Mouse (Mus musculus): Measurements from ENCODE around the gene Gzmd. TPM values are rescaled to one million over a fixed set of nuclear protein-coding genes. Genes with fewer than 3 reads are reported as not detected.
"Not testable (repeated sequence)": the region's sequence is repeated elsewhere in the genome, so short reads cannot be mapped to it uniquely, and the experiment has no call there.

Gzmd gene
- not detected in 2 replicates for polyA plus RNA-seq (2014; fragmentation: Nextera tagmentation; extraction: Ambion mirVana)

DNA sequence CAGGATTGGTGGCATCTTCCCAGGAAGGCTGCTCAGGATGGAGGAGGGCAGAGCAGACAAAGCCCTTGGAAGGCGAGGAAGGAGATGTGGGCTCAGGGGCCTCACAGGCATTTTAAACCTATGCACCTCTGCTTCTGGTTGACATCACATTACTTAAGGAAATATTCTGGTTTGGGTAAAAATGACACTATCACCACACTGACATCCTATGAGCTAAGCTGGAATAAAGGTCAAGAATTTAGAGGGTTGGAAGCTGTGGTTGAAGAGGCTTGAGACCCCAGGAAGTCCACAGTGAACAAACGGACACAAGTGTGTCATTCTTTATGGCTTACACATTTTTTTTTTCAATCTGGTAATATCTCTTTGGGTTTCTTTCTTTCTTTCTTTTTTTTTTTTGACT lies at the start of gene Gzmd:
Gzmd (minus strand) TSS at position 101 of the 400 bp plus-strand sequence.
- H3K4me1 ChIP-seq (ENCODE audit: control insufficient read depth, insufficient read depth, low read length); H3K27me3 ChIP-seq (ENCODE audit: control insufficient read depth, insufficient read depth, low read length); H3K27ac ChIP-seq (ENCODE audit: low read depth, low read length); H3K4me3 ChIP-seq (ENCODE audit: low read length); H3K9me3 ChIP-seq (ENCODE audit: control insufficient read depth, low read length); H3K4me2 ChIP-seq (replicated peaks; ENCODE audit: low read depth, low read length); H3K9ac ChIP-seq (ENCODE audit: low read depth, low read length); H3K36me3 ChIP-seq (ENCODE audit: control insufficient read depth, insufficient read depth, low read length); ATAC-seq (ENCODE audit: low FRiP score, low TSS enrichment): not testable (repeated sequence)
- WGBS = 87% methylated on average over 2 of the region's 2 CpGs

DNA sequence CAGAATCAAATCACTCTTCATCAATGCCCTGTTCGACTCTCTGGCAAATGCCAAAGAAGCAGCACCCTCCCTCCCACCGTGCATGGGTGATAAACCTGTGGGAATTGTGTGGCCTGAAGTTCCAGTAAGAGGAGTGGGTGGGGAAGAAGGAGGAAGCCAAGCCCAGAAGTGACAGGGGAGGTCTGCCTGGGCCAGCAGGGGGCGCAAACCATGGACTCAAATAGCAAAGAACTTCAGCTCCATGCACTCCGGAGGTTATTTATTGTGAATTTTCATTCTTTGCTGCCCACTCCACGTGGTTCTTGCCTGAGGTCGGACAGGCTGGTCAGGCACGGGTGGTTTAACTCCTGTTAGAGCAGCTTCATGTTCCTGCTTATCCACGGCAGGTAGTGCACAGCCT lies 45.2 kb upstream of the Gzmd start:
- H3K4me2 ChIP-seq (replicated peaks; ENCODE audit: low read depth, low read length); H3K4me1 ChIP-seq (ENCODE audit: control insufficient read depth, insufficient read depth, low read length); H3K9ac ChIP-seq (ENCODE audit: low read depth, low read length); H3K36me3 ChIP-seq (ENCODE audit: control insufficient read depth, insufficient read depth, low read length); H3K27ac ChIP-seq (ENCODE audit: low read depth, low read length); H3K27me3 ChIP-seq (ENCODE audit: control insufficient read depth, insufficient read depth, low read length); H3K9me3 ChIP-seq (ENCODE audit: control insufficient read depth, low read length); ATAC-seq (ENCODE audit: low FRiP score, low TSS enrichment); H3K4me3 ChIP-seq (ENCODE audit: low read length): not testable (repeated sequence)
- WGBS = 24% methylated on average over 8 of the region's 8 CpGs

- WGBS = 88% methylated on average over 5 of the region's 5 CpGs
- H3K4me1 ChIP-seq (ENCODE audit: control insufficient read depth, insufficient read depth, low read length) = no peaks in the 10 kb centered on the region
- ATAC-seq (ENCODE audit: low FRiP score, low TSS enrichment) = no peak
- H3K9me3 ChIP-seq (ENCODE audit: control insufficient read depth, low read length) = no peaks in the 10 kb centered on the region
- H3K4me2 ChIP-seq (replicated peaks; ENCODE audit: low read depth, low read length) = no peak within 1 kb of the TSS
- H3K9ac ChIP-seq (ENCODE audit: low read depth, low read length) = no peak within 1 kb of the TSS
- no peaks in the 10 kb centered on the region for H3K36me3 ChIP-seq (ENCODE audit: control insufficient read depth, insufficient read depth, low read length)
- H3K27me3 ChIP-seq (ENCODE audit: control insufficient read depth, insufficient read depth, low read length) = no peaks in the 10 kb centered on the region
- no peak within 1 kb of the TSS for H3K4me3 ChIP-seq (ENCODE audit: low read length)
- no peak within 1 kb of the TSS for H3K27ac ChIP-seq (ENCODE audit: low read depth, low read length)
Measured at GRCm38 (mm10) chr14:56174499-56174898, 42.1 kb upstream of the Gzmd start, which contains the start of gene Gzmn. Gene Gzmn (minus strand): TSS chr14:56174599.

GRCm38 (mm10) chr14:56173396-56173795 lies 41.0 kb upstream of the Gzmd start:
- 94% methylated on average over 6 of the region's 6 CpGs for WGBS
- H3K9me3 ChIP-seq (ENCODE audit: control insufficient read depth, low read length) = no peaks in the 10 kb centered on the region
- H3K4me2 ChIP-seq (replicated peaks; ENCODE audit: low read depth, low read length) = no peak overlapping the region
- no peak overlapping the region for H3K9ac ChIP-seq (ENCODE audit: low read depth, low read length)
- H3K36me3 ChIP-seq (ENCODE audit: control insufficient read depth, insufficient read depth, low read length) = no peaks in the 10 kb centered on the region
- H3K4me1 ChIP-seq (ENCODE audit: control insufficient read depth, insufficient read depth, low read length) = no peaks in the 10 kb centered on the region
- H3K27me3 ChIP-seq (ENCODE audit: control insufficient read depth, insufficient read depth, low read length) = no peaks in the 10 kb centered on the region
- H3K4me3 ChIP-seq (ENCODE audit: low read length) = no peak overlapping the region
- no peak for ATAC-seq (ENCODE audit: low FRiP score, low TSS enrichment)
- no peak overlapping the region for H3K27ac ChIP-seq (ENCODE audit: low read depth, low read length)

- no peaks in the 10 kb centered on the region for H3K27me3 ChIP-seq (ENCODE audit: control insufficient read depth, insufficient read depth, low read length)
- ATAC-seq (ENCODE audit: low FRiP score, low TSS enrichment) = no peak
- H3K27ac ChIP-seq (ENCODE audit: low read depth, low read length) = no peak overlapping the region
- H3K9ac ChIP-seq (ENCODE audit: low read depth, low read length) = no peak overlapping the region
- 92% methylated on average over 5 of the region's 5 CpGs for WGBS
- H3K4me3 ChIP-seq (ENCODE audit: low read length) = no peak overlapping the region
- no peak overlapping the region for H3K4me2 ChIP-seq (replicated peaks; ENCODE audit: low read depth, low read length)
- no peaks in the 10 kb centered on the region for H3K36me3 ChIP-seq (ENCODE audit: control insufficient read depth, insufficient read depth, low read length)
- no peaks in the 10 kb centered on the region for H3K9me3 ChIP-seq (ENCODE audit: control insufficient read depth, low read length)
- H3K4me1 ChIP-seq (ENCODE audit: control insufficient read depth, insufficient read depth, low read length) = no peaks in the 10 kb centered on the region
Measured at GRCm38 (mm10) chr14:56172744-56173143, 40.3 kb upstream of the Gzmd start.

- ATAC-seq (ENCODE audit: low FRiP score, low TSS enrichment) = no peak
- no peaks in the 10 kb centered on the region for H3K27me3 ChIP-seq (ENCODE audit: control insufficient read depth, insufficient read depth, low read length)
Measured at GRCm38 (mm10) chr14:56168009-56168408, 35.6 kb upstream of the Gzmd start.

DNA sequence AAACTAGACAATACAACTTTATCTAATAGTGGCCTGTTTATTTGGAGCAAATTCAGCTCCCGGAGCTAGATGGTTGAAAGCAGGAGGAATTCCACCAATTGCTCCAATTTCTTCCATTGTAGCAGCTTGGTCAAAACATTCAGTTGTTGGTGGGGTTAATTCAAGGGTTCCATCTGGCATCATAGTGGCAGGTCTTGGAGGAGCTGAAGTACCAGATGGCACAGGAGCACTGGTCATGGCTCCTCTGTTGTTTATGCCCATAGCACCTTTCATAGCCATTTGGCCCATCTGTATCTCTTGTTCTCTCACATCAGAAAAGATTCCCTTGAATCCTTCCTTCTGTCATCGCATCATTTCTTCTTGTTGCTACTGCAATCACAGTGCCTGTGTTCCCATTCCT lies 29.7 kb upstream of the Gzmd start:
- Histone ChIP-seq H3K27ac (ENCODE audit: low read depth, low read length) (no peak overlapping the region), H3K4me1 (ENCODE audit: control insufficient read depth, insufficient read depth, low read length) (no peaks in the 10 kb centered on the region), H3K36me3 (ENCODE audit: control insufficient read depth, insufficient read depth, low read length) (no peaks in the 10 kb centered on the region), H3K4me3 (ENCODE audit: low read length) (no peak overlapping the region), H3K9ac (ENCODE audit: low read depth, low read length) (no peak overlapping the region), H3K27me3 (ENCODE audit: control insufficient read depth, insufficient read depth, low read length) (no peaks in the 10 kb centered on the region), H3K9me3 (ENCODE audit: control insufficient read depth, low read length) (no peaks in the 10 kb centered on the region), H3K4me2 (replicated peaks; ENCODE audit: low read depth, low read length) (no peak overlapping the region)
- ATAC-seq (ENCODE audit: low FRiP score, low TSS enrichment) = no peak
- WGBS = 83% methylated on average over 2 of the region's 2 CpGs

More at GRCm38 (mm10) chr14:56168009-56168408, 35.6 kb upstream of the Gzmd start:
- no peak overlapping the region for H3K4me2 ChIP-seq (replicated peaks; ENCODE audit: low read depth, low read length)
- no peaks in the 10 kb centered on the region for H3K9me3 ChIP-seq (ENCODE audit: control insufficient read depth, low read length)
- H3K4me1 ChIP-seq (ENCODE audit: control insufficient read depth, insufficient read depth, low read length) = no peaks in the 10 kb centered on the region
- 78% methylated on average over 6 of the region's 6 CpGs for WGBS
- H3K4me3 ChIP-seq (ENCODE audit: low read length) = no peak overlapping the region
- no peak overlapping the region for H3K27ac ChIP-seq (ENCODE audit: low read depth, low read length)
- no peak overlapping the region for H3K9ac ChIP-seq (ENCODE audit: low read depth, low read length)
- H3K36me3 ChIP-seq (ENCODE audit: control insufficient read depth, insufficient read depth, low read length) = no peaks in the 10 kb centered on the region

GRCm38 (mm10) chr14:56159479-56159878 lies 27.1 kb upstream of the Gzmd start, which contains the start of gene Gzmg:
Gene Gzmg (minus strand): TSS chr14:56159579.
- H3K27me3 ChIP-seq (ENCODE audit: control insufficient read depth, insufficient read depth, low read length); H3K9ac ChIP-seq (ENCODE audit: low read depth, low read length); H3K4me2 ChIP-seq (replicated peaks; ENCODE audit: low read depth, low read length); H3K9me3 ChIP-seq (ENCODE audit: control insufficient read depth, low read length); H3K4me1 ChIP-seq (ENCODE audit: control insufficient read depth, insufficient read depth, low read length); H3K4me3 ChIP-seq (ENCODE audit: low read length); H3K36me3 ChIP-seq (ENCODE audit: control insufficient read depth, insufficient read depth, low read length); H3K27ac ChIP-seq (ENCODE audit: low read depth, low read length); ATAC-seq (ENCODE audit: low FRiP score, low TSS enrichment): not testable (repeated sequence)
- 78% methylated on average over 2 of the region's 2 CpGs for WGBS

- 78% methylated on average over 2 of the region's 2 CpGs for WGBS
- no peaks in the 10 kb centered on the region for H3K9me3 ChIP-seq (ENCODE audit: control insufficient read depth, low read length)
- H3K9ac ChIP-seq (ENCODE audit: low read depth, low read length) = no peak overlapping the region
- no peaks in the 10 kb centered on the region for H3K4me1 ChIP-seq (ENCODE audit: control insufficient read depth, insufficient read depth, low read length)
- no peak overlapping the region for H3K4me3 ChIP-seq (ENCODE audit: low read length)
- no peak overlapping the region for H3K4me2 ChIP-seq (replicated peaks; ENCODE audit: low read depth, low read length)
- H3K27ac ChIP-seq (ENCODE audit: low read depth, low read length) = no peak overlapping the region
- H3K27me3 ChIP-seq (ENCODE audit: control insufficient read depth, insufficient read depth, low read length) = no peaks in the 10 kb centered on the region
- no peak for ATAC-seq (ENCODE audit: low FRiP score, low TSS enrichment)
- no peaks in the 10 kb centered on the region for H3K36me3 ChIP-seq (ENCODE audit: control insufficient read depth, insufficient read depth, low read length)
Measured at GRCm38 (mm10) chr14:56155340-56155739, 22.9 kb upstream of the Gzmd start.
